Mouse (Mus musculus) lung, postnatal 0 days (tissue): Measurements from ENCODE around the gene Zgrf1. TPM values are rescaled to one million over a fixed set of nuclear protein-coding genes. Genes with fewer than 3 reads are reported as not detected.

Experiments used
- ATAC-seq: fragments of 200-750 bp; cut with Nextera tagmentation; 2 replicates; pipeline ENCODE4 v1.8.0; 2017; ENCODE audit warnings: moderate library complexity
- DNase-seq: peaks from one replicate; pipeline ENCODE4 v3.0.0-alpha.2; 2016; ENCODE audit warnings: low spot score
- H3K27ac ChIP-seq: fragments of 300-500 bp; sonication (generic); 2 replicates; pipeline ENCODE4 v1.5.1; 2014; ENCODE audit warnings: antibody characterized with exemption, mild to moderate bottlenecking, low read length, mixed read lengths
- H3K27me3 ChIP-seq: fragments of 300-500 bp; sonication (generic); replicated peaks from 2 replicates; pipeline ENCODE4 v1.6.1; 2014; ENCODE audit warnings: low read length, mixed read lengths; ENCODE audit not compliant: insufficient read depth
- H3K36me3 ChIP-seq: fragments of 300-500 bp; sonication (generic); 2 replicates; pipeline ENCODE4 v1.6.1; 2014; ENCODE audit warnings: low read length, mixed read lengths; ENCODE audit not compliant: insufficient read depth
- H3K4me1 ChIP-seq: fragments of 300-500 bp; sonication (generic); 2 replicates; pipeline ENCODE4 v1.6.1; 2014; ENCODE audit warnings: antibody characterized with exemption, low read depth, low read length, mixed read lengths; ENCODE audit not compliant: insufficient read depth
- H3K4me2 ChIP-seq: fragments of 300-500 bp; sonication (generic); replicated peaks from 2 replicates; pipeline ENCODE4 v1.6.1; 2014; ENCODE audit warnings: low read depth, mild to moderate bottlenecking, low read length, moderate library complexity, mixed read lengths
- H3K4me3 ChIP-seq: fragments of 300-500 bp; sonication (generic); 2 replicates; pipeline ENCODE4 v1.5.1; 2014; ENCODE audit warnings: low read depth, low read length
- H3K9ac ChIP-seq: fragments of 300-500 bp; sonication (generic); replicated peaks from 2 replicates; pipeline ENCODE4 v1.6.1; 2014; ENCODE audit warnings: low read depth, mild to moderate bottlenecking
- H3K9me3 ChIP-seq: fragments of 300-500 bp; sonication (generic); 2 replicates; pipeline ENCODE4 v1.6.1; 2016; ENCODE audit warnings: low read length, mixed read lengths
- CTCF ChIP-seq: IDR thresholded peaks from 2 replicates; pipeline ENCODE4 v1.5.1; 2016; ENCODE audit warnings: antibody characterized with exemption, mild to moderate bottlenecking
- EP300 ChIP-seq: IDR thresholded peaks from 2 replicates; pipeline ENCODE4 v1.6.1; 2016; ENCODE audit warnings: antibody characterized with exemption, mild to moderate bottlenecking, control low read depth
- WGBS: fragments of 180-500 bp; shearing (Covaris S2); extraction: QIAGEN DNeasy Blood & Tissue Kit; methylation state at CpG from one replicate; pipeline ENCODE4 v1.1.7; 2014; 5-methylcytosine and 5-hydroxymethylcytosine counted together
- polyA plus RNA-seq: library from polyadenylated mRNA; unstranded; fragments of >200 nt; fragmentation: Nextera tagmentation; extraction: Ambion mirVana; gene quantifications from 2 replicates; pipeline ENCODE4 v1.2.1, GENCODE M21; 2015

Zgrf1 gene
- polyA plus RNA-seq, 1 experiment from 2014 or later = 1.0 TPM

- H3K9ac ChIP-seq = no peak overlapping the region
- no peak overlapping the region for H3K27ac ChIP-seq
- no peaks in the 10 kb centered on the region for H3K9me3 ChIP-seq
- no peaks in the 10 kb centered on the region for H3K4me1 ChIP-seq
- H3K4me3 ChIP-seq = no peak overlapping the region
- DNase-seq = no peak
- TF ChIP-seq CTCF (no peak), EP300 (no peak)
- H3K36me3 ChIP-seq = no peaks in the 10 kb centered on the region
- H3K27me3 ChIP-seq = no peaks in the 10 kb centered on the region
- H3K4me2 ChIP-seq = no peak overlapping the region
- no peak for ATAC-seq
- 76% methylated on average over 4 of the region's 4 CpGs for WGBS
Observed at GRCm38 (mm10) chr3:127529824-127530223, 23.5 kb upstream of the Zgrf1 start.

- no peak overlapping the region for H3K4me3 ChIP-seq
- H3K27ac ChIP-seq = no peak overlapping the region
- H3K4me2 ChIP-seq = no peak overlapping the region
- no peaks in the 10 kb centered on the region for H3K4me1 ChIP-seq
- DNase-seq = no peak
- TF ChIP-seq CTCF (no peak), EP300 (no peak)
- no peak overlapping the region for H3K9ac ChIP-seq
- H3K9me3 ChIP-seq = no peaks in the 10 kb centered on the region
- 18% methylated on average over 4 of the region's 4 CpGs for WGBS
- no peaks in the 10 kb centered on the region for H3K27me3 ChIP-seq
- H3K36me3 ChIP-seq = no peaks in the 10 kb centered on the region
- no peak for ATAC-seq
Observed at GRCm38 (mm10) chr3:127530293-127530692, 23.0 kb upstream of the Zgrf1 start.

GRCm38 (mm10) chr3:127539193-127539592, 14.1 kb upstream of the Zgrf1 start:
- TF ChIP-seq CTCF = no peak
- no peak for TF ChIP-seq EP300
- Histone ChIP-seq H3K27ac (no peak overlapping the region), H3K9ac (no peak overlapping the region), H3K36me3 (0 out of 2 replicates have a peak, but pooled peaks cover 4% of the 10 kb centered on the region), H3K4me1 (no peaks in the 10 kb centered on the region), H3K9me3 (no peaks in the 10 kb centered on the region), H3K27me3 (no peaks in the 10 kb centered on the region), H3K4me2 (no peak overlapping the region), H3K4me3 (no peak overlapping the region)
- DNase-seq (no peak), ATAC-seq (no peak)
- WGBS = 69% methylated on average over 6 of the region's 6 CpGs

DNA sequence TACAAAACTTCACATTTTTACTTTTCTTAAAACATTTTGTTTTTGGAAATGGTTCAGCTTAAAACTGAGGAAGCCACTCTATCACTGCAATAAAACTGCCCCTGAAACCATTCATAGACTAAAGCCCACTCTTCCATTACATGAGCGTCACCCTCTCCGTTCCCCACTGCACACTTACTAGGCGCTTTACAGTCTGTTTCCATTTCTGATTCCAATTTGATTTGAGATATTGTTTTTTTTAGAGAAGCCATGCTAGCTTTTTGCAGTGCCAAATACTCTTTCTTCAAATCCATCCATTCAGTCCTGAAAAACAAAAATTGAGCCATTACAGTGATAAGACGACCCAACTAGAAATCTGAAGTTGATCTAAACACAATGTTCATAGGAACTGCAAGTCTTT, 9.3 kb upstream of the Zgrf1 start:
- Histone ChIP-seq H3K4me2 (no peak overlapping the region), H3K9me3 (no peaks in the 10 kb centered on the region), H3K36me3 (peaks cover 19% of the 10 kb centered on the region; the same call in 1 of the 2 replicates), H3K4me3 (no peak overlapping the region), H3K27me3 (no peaks in the 10 kb centered on the region), H3K9ac (no peak overlapping the region), H3K4me1 (no peaks in the 10 kb centered on the region), H3K27ac (no peak overlapping the region)
- no peak for TF ChIP-seq EP300
- no peak for TF ChIP-seq CTCF
- 80% methylated on average over 4 of the region's 4 CpGs for WGBS
- ATAC-seq (no peak), DNase-seq (no peak)

DNA sequence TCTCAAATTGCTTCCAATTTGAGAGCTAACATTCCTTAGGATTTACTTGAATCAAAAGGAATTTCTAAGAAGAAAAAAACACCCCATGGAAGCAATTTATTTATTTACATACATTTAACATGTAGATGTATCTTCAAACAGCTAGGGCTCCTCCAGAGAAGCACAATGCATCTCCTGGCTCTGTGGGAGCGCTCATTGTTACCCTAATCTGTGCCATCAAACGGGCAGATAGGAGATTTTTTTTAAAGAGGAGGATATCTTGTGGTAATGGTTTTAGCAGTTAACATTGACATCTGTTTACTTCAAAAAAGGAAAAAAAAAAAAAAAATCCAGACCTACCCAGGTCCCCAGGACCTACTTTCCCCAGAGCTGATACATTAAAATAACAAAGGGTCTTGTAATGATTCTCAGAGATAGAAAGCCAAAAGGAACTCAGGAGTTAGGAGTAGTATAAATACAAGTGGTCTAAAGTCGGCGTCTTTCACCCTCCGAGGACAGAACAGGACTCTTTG, 8.6 kb upstream of the Zgrf1 start:
- Histone ChIP-seq H3K9me3 (no peaks in the 10 kb centered on the region), H3K4me2 (no peak overlapping the region), H3K9ac (no peak overlapping the region), H3K27me3 (no peaks in the 10 kb centered on the region), H3K27ac (no peak overlapping the region), H3K4me3 (no peak overlapping the region), H3K4me1 (no peaks in the 10 kb centered on the region), H3K36me3 (peaks cover 19% of the 10 kb centered on the region; the same call in 1 of the 2 replicates)
- DNase-seq (no peak), ATAC-seq (no peak)
- 39% methylated on average over 5 of the region's 5 CpGs for WGBS
- TF ChIP-seq CTCF (no peak), EP300 (no peak)

- Histone ChIP-seq H3K4me2 (no peak overlapping the region), H3K9me3 (no peaks in the 10 kb centered on the region), H3K4me1 (no peaks in the 10 kb centered on the region), H3K4me3 (no peak overlapping the region), H3K36me3 (peaks cover 15% of the 10 kb centered on the region; the same call in 1 of the 2 replicates), H3K27me3 (no peaks in the 10 kb centered on the region), H3K27ac (no peak overlapping the region), H3K9ac (no peak overlapping the region)
- DNase-seq (peak; percentile 35), ATAC-seq (no peak)
- TF ChIP-seq EP300 = no peak
- peak; percentile 59 for TF ChIP-seq CTCF
- 48% methylated on average over 5 of the region's 5 CpGs for whole genome bisulfite sequencing
Observed at GRCm38 (mm10) chr3:127547882-127548281, 5.4 kb upstream of the Zgrf1 start.

DNA sequence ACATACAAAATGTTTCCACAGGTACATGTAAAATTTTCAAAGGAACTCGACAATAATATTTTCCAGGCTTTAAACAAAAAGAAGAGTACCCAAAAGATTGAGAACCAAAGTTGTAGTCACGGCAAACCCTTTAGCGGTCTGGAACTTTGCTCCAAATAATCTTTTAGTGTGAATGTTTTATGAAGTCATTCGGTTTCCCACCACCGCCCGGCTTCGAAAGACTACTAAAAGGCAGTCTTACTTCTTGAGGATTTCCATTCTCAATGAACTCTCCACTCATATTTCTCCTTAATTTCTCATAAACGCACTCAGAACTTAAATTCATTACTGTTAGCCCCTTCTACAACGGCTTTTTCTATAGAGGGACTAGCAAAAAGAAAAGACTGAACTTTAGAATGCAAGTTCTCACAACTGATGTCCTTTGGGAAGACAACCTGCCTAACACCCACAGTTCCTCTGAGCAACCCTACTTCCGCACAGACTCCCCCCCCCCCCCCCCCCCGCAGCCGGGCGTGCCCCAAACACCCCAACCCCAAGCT, 786 bp upstream of the Zgrf1 start:
- ATAC-seq (no peak), DNase-seq (no peak)
- Histone ChIP-seq H3K4me2 (peak overlapping the region; percentile 56), H3K36me3 (no peaks in the 10 kb centered on the region), H3K9ac (peak overlapping the region; percentile 30; the same call in 1 of the 2 replicates), H3K4me3 (peak overlapping the region; percentile 65), H3K27ac (peak overlapping the region; percentile 92), H3K27me3 (no peaks in the 10 kb centered on the region), H3K9me3 (no peaks in the 10 kb centered on the region), H3K4me1 (no peaks in the 10 kb centered on the region)
- no peak for TF ChIP-seq CTCF
- TF ChIP-seq EP300 = no peak
- WGBS = 4% methylated on average over 10 of the region's 13 CpGs
